10 mouse cellular contexts compared by ENCODE assay signal in the genomic region with DNA sequence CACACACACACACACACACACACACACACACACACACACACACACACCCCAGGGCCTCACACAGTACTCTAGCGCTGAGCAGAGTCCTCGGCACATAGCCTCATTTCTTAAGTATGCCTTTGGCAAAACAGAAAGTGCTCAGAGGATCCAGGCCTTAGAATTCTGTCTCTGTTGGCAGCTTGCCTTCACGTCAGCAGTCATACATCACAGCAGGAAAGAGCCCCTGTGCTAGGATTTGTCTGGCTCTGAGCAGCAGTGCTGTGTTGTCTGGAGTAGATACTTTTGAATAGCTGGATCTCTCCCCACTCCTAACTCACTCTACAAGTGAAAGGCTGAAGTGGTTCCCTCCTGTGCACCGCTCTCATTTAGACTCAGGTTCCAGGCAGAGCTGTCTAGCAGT. TPM values are rescaled to one million over a fixed set of nuclear protein-coding genes. Genes with fewer than 3 reads are reported as not detected.
A peak's percentile ranks its signal among the peaks of the same experiment; 100 is the strongest.
DNase-seq lines count a peak whose midpoint lies in the region; ATAC-seq and TF ChIP-seq lines count a peak whose summit lies in the region.
"Had no signal": no experiment of that assay in that cellular context is flagged by ENCODE, and none has a peak within 500 bp of the region (broad histone marks: within the 10 kb centered on the region; RNA-seq: fewer than 3 reads in every experiment).

No protein-coding gene starts in this region.

- H3K4me2 ChIP-seq in hindbrain, postnatal 0 days (ENCODE audit: low read depth, low read length) = no peak overlapping the region
- H3K4me2 ChIP-seq in neural tube, embryonic 13.5 days = no peak overlapping the region
- H3K4me2 ChIP-seq in stomach, embryonic 15.5 days = no peak overlapping the region

- H3K27ac ChIP-seq in hindbrain, postnatal 0 days = no peak overlapping the region
- no peak overlapping the region for H3K27ac ChIP-seq in hindbrain, embryonic 10.5 days
- peak overlapping the region; percentile 59 for H3K27ac ChIP-seq in neural tube, embryonic 13.5 days (replicated peaks)
- peak overlapping the region; percentile 77 for H3K27ac ChIP-seq in stomach, embryonic 15.5 days
- H3K27ac ChIP-seq: liver, embryonic 14.5 days had no signal

- H3K36me3 ChIP-seq in hindbrain, postnatal 0 days (ENCODE audit: insufficient read depth, low read length) = peaks cover 49% of the 10 kb centered on the region
- peaks cover 89% of the 10 kb centered on the region for H3K36me3 ChIP-seq in hindbrain, embryonic 10.5 days
- H3K36me3 ChIP-seq in neural tube, embryonic 13.5 days = peaks cover 77% of the 10 kb centered on the region
- peaks cover 39% of the 10 kb centered on the region for H3K36me3 ChIP-seq in stomach, embryonic 15.5 days

- no peaks in the 10 kb centered on the region for H3K9me3 ChIP-seq in hindbrain, postnatal 0 days (ENCODE audit: low read length)
- no peaks in the 10 kb centered on the region for H3K9me3 ChIP-seq in hindbrain, embryonic 10.5 days
- no peaks in the 10 kb centered on the region for H3K9me3 ChIP-seq in neural tube, embryonic 13.5 days
- no peaks in the 10 kb centered on the region for H3K9me3 ChIP-seq in stomach, embryonic 15.5 days

- DNase-seq in cerebellum, postnatal 10 days = peak; percentile 52 to 64
- no peak for DNase-seq in cerebellum, adult 11-12 months
- DNase-seq in hindbrain, postnatal 0 days (ENCODE audit: low spot score) = peak; percentile 76
- no peak for DNase-seq in hindbrain, embryonic 10.5 days (ENCODE audit: low spot score)
- no peak for DNase-seq in neural tube, embryonic 10.5 days (ENCODE audit: extremely low spot score, low spot score)
- no peak for DNase-seq in natural killer cell, adult 2 months (ENCODE audit: low spot score in 2 of 2)

- H3K4me3 ChIP-seq in hindbrain, postnatal 0 days (ENCODE audit: low read length) = no peak overlapping the region
- no peak overlapping the region for H3K4me3 ChIP-seq in hindbrain, embryonic 10.5 days
- H3K4me3 ChIP-seq in neural tube, embryonic 13.5 days = no peak overlapping the region
- no peak overlapping the region for H3K4me3 ChIP-seq in stomach, embryonic 15.5 days (replicated peaks)
- H3K4me3 ChIP-seq: erythroblast, embryonic 14.5 days had no signal

- no peaks in the 10 kb centered on the region for H3K27me3 ChIP-seq in hindbrain, postnatal 0 days (ENCODE audit: insufficient read depth, low read length)
- H3K27me3 ChIP-seq in hindbrain, embryonic 10.5 days (ENCODE audit: insufficient read depth, poor library complexity, severe bottlenecking) = no peaks in the 10 kb centered on the region
- H3K27me3 ChIP-seq in neural tube, embryonic 13.5 days = no peaks in the 10 kb centered on the region
- H3K27me3 ChIP-seq in stomach, embryonic 15.5 days (replicated peaks) = no peaks in the 10 kb centered on the region

- H3K4me1 ChIP-seq in hindbrain, postnatal 0 days (ENCODE audit: insufficient read depth, low read length) = no peaks in the 10 kb centered on the region
- peaks cover 18% of the 10 kb centered on the region for H3K4me1 ChIP-seq in hindbrain, embryonic 10.5 days (replicated peaks)
- H3K4me1 ChIP-seq in neural tube, embryonic 13.5 days (replicated peaks) = peaks cover 15% of the 10 kb centered on the region
- H3K4me1 ChIP-seq in stomach, embryonic 15.5 days = peaks cover 19% of the 10 kb centered on the region; the same call in 1 of the 2 replicates

- H3K9ac ChIP-seq in hindbrain, postnatal 0 days (replicated peaks; ENCODE audit: low read length) = no peak overlapping the region
- H3K9ac ChIP-seq in neural tube, embryonic 13.5 days = no peak overlapping the region
- no peak overlapping the region for H3K9ac ChIP-seq in stomach, embryonic 15.5 days
- H3K9ac ChIP-seq: liver, embryonic 14.5 days had no signal

- peak; percentile 61 for ATAC-seq in hindbrain, postnatal 0 days
- ATAC-seq in neural tube, embryonic 13.5 days (ENCODE audit: low read depth) = peak; percentile 58; the same call in 1 of the 2 replicates
- peak; percentile 41; the same call in 1 of the 2 replicates for ATAC-seq in stomach, embryonic 15.5 days (ENCODE audit: insufficient read depth, low FRiP score, low read depth)

- 35% methylated on average over 4 of the region's 4 CpGs for WGBS in hindbrain, postnatal 0 days
- WGBS in hindbrain, embryonic 10.5 days = 90% methylated on average over 4 of the region's 4 CpGs
- whole genome bisulfite sequencing in neural tube, embryonic 13.5 days = 69% methylated on average over 4 of the region's 4 CpGs
- WGBS in stomach, embryonic 15.5 days = 41% methylated on average over 4 of the region's 4 CpGs

- TF ChIP-seq CTCF in hindbrain, postnatal 0 days (IDR thresholded peaks at IDR 0.05; ENCODE audit: low read depth) = no peak

RNA-seq across cellular contexts. Expression of a gene that starts 36.4 kb away (rescaled TPM):
- total RNA-seq in hindbrain, postnatal 0 days (2014; rRNA removed) = 8.5 and 11.1 TPM in 2 replicates
- 4.8 and 5.6 TPM in 2 replicates for polyA plus RNA-seq in hindbrain, postnatal 0 days (2015; fragmentation: Nextera tagmentation; extraction: Ambion mirVana)
- 2.1 and 2.8 TPM in 2 replicates for polyA plus RNA-seq in hindbrain, embryonic 10.5 days (2016; fragmentation: Nextera tagmentation; extraction: Ambion mirVana)
- 2.4 and 2.6 TPM in 2 replicates for polyA plus RNA-seq in neural tube, embryonic 13.5 days (2015; fragmentation: Nextera tagmentation; extraction: Ambion mirVana)
- 2.3 and 2.8 TPM in 2 replicates for polyA plus RNA-seq in stomach, embryonic 15.5 days (2015; fragmentation: Nextera tagmentation; extraction: Ambion mirVana)

Comparison
In these comparisons a context has a peak if more than half of its experiments do, and no peak if none do; other contexts are left out.
1. DNase-seq: peak in cerebellum, postnatal 10 days (2 of 2) and hindbrain, postnatal 0 days (single experiment); none in cerebellum, adult 11-12 months (single experiment), hindbrain, embryonic 10.5 days (single experiment), neural tube, embryonic 10.5 days (single experiment) and natural killer cell, adult 2 months (0 of 2).
2. H3K27ac ChIP-seq: peak in neural tube, embryonic 13.5 days (single experiment) and stomach, embryonic 15.5 days (single experiment); none in hindbrain, postnatal 0 days (single experiment) and hindbrain, embryonic 10.5 days (single experiment).
3. Peak in every context shown above with its lines, with median percentiles within 50 percentile points of each other: ATAC-seq.